Comparison of ENCODE assay signal across 20 mouse cellular contexts in genomic region chr2:145401996-145402395, GRCm38 (mm10).
DNase-seq lines count a peak whose midpoint lies in the region; ATAC-seq and TF ChIP-seq lines count a peak whose summit lies in the region.
"Had no signal": no experiment of that assay in that cellular context is flagged by ENCODE, and none has a peak within 500 bp of the region (broad histone marks: within the 10 kb centered on the region; RNA-seq: fewer than 3 reads in every experiment).

No protein-coding gene starts in this region.

- H3K4me1 ChIP-seq in forebrain, postnatal 0 days (ENCODE audit: insufficient read depth) = 0 out of 2 replicates have a peak, but pooled peaks cover 4% of the 10 kb centered on the region
- peaks cover 21% of the 10 kb centered on the region for H3K4me1 ChIP-seq in forebrain, embryonic 13.5 days
- peaks cover 34% of the 10 kb centered on the region for H3K4me1 ChIP-seq in heart, embryonic 10.5 days
- H3K4me1 ChIP-seq in heart, embryonic 16.5 days (ENCODE audit: control insufficient read depth, insufficient read depth, low read length) = peaks cover 36% of the 10 kb centered on the region

- 69% methylated on average over 2 of the region's 2 CpGs for WGBS in forebrain, postnatal 0 days
- WGBS in forebrain, embryonic 13.5 days = 66% methylated on average over 2 of the region's 2 CpGs
- WGBS in heart, embryonic 10.5 days = 77% methylated on average over 2 of the region's 2 CpGs
- WGBS in heart, embryonic 16.5 days = 66% methylated on average over 2 of the region's 2 CpGs

- H3K4me2 ChIP-seq in forebrain, postnatal 0 days (ENCODE audit: low read depth) = no peak overlapping the region
- H3K4me2 ChIP-seq in forebrain, embryonic 13.5 days = no peak overlapping the region
- H3K4me2 ChIP-seq in heart, embryonic 16.5 days (ENCODE audit: low read depth, low read length) = no peak overlapping the region
- H3K4me2 ChIP-seq: embryonic facial prominence, embryonic 12.5 days had no signal

- H3K9me3 ChIP-seq in forebrain, postnatal 0 days (ENCODE audit: low read length) = no peaks in the 10 kb centered on the region
- H3K9me3 ChIP-seq in forebrain, embryonic 13.5 days (replicated peaks) = no peaks in the 10 kb centered on the region
- no peaks in the 10 kb centered on the region for H3K9me3 ChIP-seq in heart, embryonic 10.5 days
- no peaks in the 10 kb centered on the region for H3K9me3 ChIP-seq in heart, embryonic 16.5 days (replicated peaks; ENCODE audit: control insufficient read depth, low read length)
- H3K9me3 ChIP-seq: embryonic facial prominence, embryonic 10.5 days; embryonic facial prominence, embryonic 12.5 days had no signal

- peak overlapping the region; percentile 21; the same call in 1 of the 2 replicates for H3K27ac ChIP-seq in forebrain, postnatal 0 days (ENCODE audit: low read depth, low read length)
- no peak overlapping the region for H3K27ac ChIP-seq in forebrain, embryonic 13.5 days
- no peak overlapping the region for H3K27ac ChIP-seq in heart, embryonic 10.5 days
- 0 out of 2 replicates have a peak overlapping the region, but pooled peaks have one; percentile 31 for H3K27ac ChIP-seq in heart, embryonic 16.5 days (ENCODE audit: low read length)
- H3K27ac ChIP-seq: embryonic facial prominence, embryonic 10.5 days; embryonic facial prominence, embryonic 12.5 days had no signal

- intact Hi-C loops in heart, postnatal 10 days (cut with DNase I) = no loop called here
- intact Hi-C loops in heart, postnatal 14 days (cut with DNase I) = no loop called here

- no peaks in the 10 kb centered on the region for H3K27me3 ChIP-seq in forebrain, postnatal 0 days (ENCODE audit: insufficient read depth, low read length)
- no peaks in the 10 kb centered on the region for H3K27me3 ChIP-seq in forebrain, embryonic 13.5 days
- H3K27me3 ChIP-seq in heart, embryonic 10.5 days (ENCODE audit: insufficient read depth, poor library complexity, severe bottlenecking) = no peaks in the 10 kb centered on the region
- no peaks in the 10 kb centered on the region for H3K27me3 ChIP-seq in heart, embryonic 16.5 days (ENCODE audit: control insufficient read depth, insufficient read depth, low read length)
- H3K27me3 ChIP-seq: CH12.LX; embryonic facial prominence, embryonic 12.5 days; Patski had no signal

- DNase-seq in forebrain, postnatal 0 days = no peak
- DNase-seq in heart, embryonic 10.5 days (ENCODE audit: low spot score) = peak; percentile 71
- no peak for DNase-seq in heart, postnatal 10 days
- no peak for DNase-seq in heart, postnatal 14 days
- DNase-seq: adrenal gland, adult 8-10 months; adrenal gland, postnatal 14 days; adrenal gland, postnatal 36 days; B cell, adult 2 months; cerebellum, adult 11-12 months; cerebellum, adult 9-10 months; cerebellum, postnatal 25 days had no signal

- no peak for ATAC-seq in forebrain, postnatal 0 days
- ATAC-seq in forebrain, embryonic 13.5 days = no peak
- ATAC-seq in heart, embryonic 16.5 days (replicated peaks; ENCODE audit: extremely low read depth, insufficient read depth, low FRiP score) = no peak
- ATAC-seq: activated CD4-positive, CD25-positive, alpha-beta regulatory T cell, adult 4 months; CD4-positive, CD25-positive, alpha-beta regulatory T cell, adult 4 months; Patski had no signal

- TF ChIP-seq CTCF in forebrain, postnatal 0 days (IDR thresholded peaks at IDR 0.05; ENCODE audit: low read depth) = no peak

- H3K36me3 ChIP-seq in forebrain, postnatal 0 days (ENCODE audit: insufficient read depth) = no peaks in the 10 kb centered on the region
- H3K36me3 ChIP-seq in forebrain, embryonic 13.5 days (ENCODE audit: poor library complexity, severe bottlenecking) = no peaks in the 10 kb centered on the region
- H3K36me3 ChIP-seq in heart, embryonic 10.5 days = no peaks in the 10 kb centered on the region
- H3K36me3 ChIP-seq in heart, embryonic 16.5 days (ENCODE audit: control insufficient read depth, insufficient read depth) = no peaks in the 10 kb centered on the region
- H3K36me3 ChIP-seq: embryonic facial prominence, embryonic 10.5 days; embryonic facial prominence, embryonic 12.5 days; G1E had no signal

- no peak overlapping the region for H3K9ac ChIP-seq in forebrain, postnatal 0 days
- no peak overlapping the region for H3K9ac ChIP-seq in forebrain, embryonic 13.5 days
- H3K9ac ChIP-seq in heart, embryonic 16.5 days (ENCODE audit: low read length) = no peak overlapping the region
- H3K9ac ChIP-seq: embryonic facial prominence, embryonic 12.5 days had no signal

- H3K4me3 ChIP-seq in forebrain, postnatal 0 days (ENCODE audit: low read depth, low read length) = no peak overlapping the region
- H3K4me3 ChIP-seq in forebrain, embryonic 13.5 days = no peak overlapping the region
- no peak overlapping the region for H3K4me3 ChIP-seq in heart, embryonic 10.5 days
- H3K4me3 ChIP-seq in heart, embryonic 16.5 days (ENCODE audit: low read length) = no peak overlapping the region
- H3K4me3 ChIP-seq: embryonic facial prominence, embryonic 10.5 days; embryonic facial prominence, embryonic 12.5 days had no signal

Comparison
In these comparisons a context has a peak if more than half of its experiments do, and no peak if none do; other contexts are left out.
1. H3K27ac ChIP-seq: peak in forebrain, postnatal 0 days (single experiment) and heart, embryonic 16.5 days (single experiment); none in forebrain, embryonic 13.5 days (single experiment) and heart, embryonic 10.5 days (single experiment).